Mouse (Mus musculus) midbrain, embryonic 11.5 days (tissue): ENCODE measurements around the gene Dnaaf2. TPM values are rescaled to one million over a fixed set of nuclear protein-coding genes. Genes with fewer than 3 reads are reported as not detected.
A peak's percentile ranks its signal among the peaks of the same experiment; 100 is the strongest.

Source experiments
- ATAC-seq: fragments of 200-750 bp; cut with Nextera tagmentation; 2 replicates; pipeline ENCODE4 v1.8.0; 2017; ENCODE audit warnings: moderate TSS enrichment, moderate library complexity; ENCODE audit not compliant: low FRiP score
- DNase-seq: peaks from one replicate; pipeline ENCODE4 v3.0.0; 2015; ENCODE audit warnings: low spot score; ENCODE audit errors: missing footprints
- H3K27ac ChIP-seq: fragments of 300-500 bp; sonication (generic); 2 replicates; pipeline ENCODE4 v1.5.1; 2014; ENCODE audit warnings: low read depth, low read length
- H3K27me3 ChIP-seq: fragments of 300-500 bp; sonication (generic); 2 replicates; pipeline ENCODE4 v1.6.1; 2014; ENCODE audit warnings: mild to moderate bottlenecking, low read length, moderate library complexity, mixed read lengths; ENCODE audit not compliant: control insufficient read depth, insufficient read depth
- H3K36me3 ChIP-seq: fragments of 300-500 bp; sonication (generic); 2 replicates; pipeline ENCODE4 v1.6.1; 2014; ENCODE audit warnings: mild to moderate bottlenecking, low read length, moderate library complexity, mixed read lengths; ENCODE audit not compliant: control insufficient read depth, insufficient read depth
- H3K4me1 ChIP-seq: fragments of 300-500 bp; sonication (generic); 2 replicates; pipeline ENCODE4 v1.6.1; 2014; ENCODE audit warnings: low read length; ENCODE audit not compliant: control insufficient read depth, insufficient read depth
- H3K4me2 ChIP-seq: fragments of 300-500 bp; sonication (generic); 2 replicates; pipeline ENCODE4 v1.6.1; 2014; ENCODE audit warnings: mild to moderate bottlenecking, moderate library complexity
- H3K4me3 ChIP-seq: fragments of 300-500 bp; sonication (generic); 2 replicates; pipeline ENCODE4 v1.5.1; 2014; ENCODE audit warnings: low read depth, low read length
- H3K9ac ChIP-seq: fragments of 300-500 bp; sonication (generic); 2 replicates; pipeline ENCODE4 v1.6.1; 2014; ENCODE audit warnings: low read length
- H3K9me3 ChIP-seq: fragments of 300-500 bp; sonication (generic); 2 replicates; pipeline ENCODE4 v1.6.1; 2016; ENCODE audit warnings: low read length; ENCODE audit not compliant: control insufficient read depth
- WGBS: fragments of 180-500 bp; shearing (Covaris S2); extraction: QIAGEN DNeasy Blood & Tissue Kit; methylation state at CpG from one replicate; pipeline ENCODE4 v1.1.7; 2014; 5-methylcytosine and 5-hydroxymethylcytosine counted together
- polyA plus RNA-seq: library from polyadenylated mRNA; unstranded; fragments of >200 nt; fragmentation: Nextera tagmentation; extraction: Ambion mirVana; gene quantifications from 2 replicates; pipeline ENCODE4 v1.2.1, GENCODE M21; 2014

Gene Dnaaf2
- polyA plus RNA-seq, 1 experiment from 2014 or later, result 13.3 TPM

DNA sequence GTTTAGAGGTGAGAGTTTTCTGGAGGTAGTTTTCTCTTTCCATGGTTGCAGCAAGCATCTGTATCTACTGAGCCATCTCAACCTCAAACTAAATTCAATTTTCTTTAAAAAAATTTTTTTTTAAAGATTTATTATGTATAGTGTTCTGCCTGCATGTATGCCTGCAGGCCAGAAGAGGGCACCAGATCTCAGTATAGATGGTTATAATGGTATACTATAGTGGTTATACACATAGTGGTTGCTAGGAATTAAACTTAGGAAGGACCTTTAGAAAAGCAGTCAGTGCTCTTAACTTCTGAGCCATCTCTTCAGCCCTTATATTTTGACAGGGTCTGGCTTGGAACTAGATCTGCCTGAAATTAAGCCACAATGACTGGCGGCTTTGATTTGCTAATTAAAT is 7.7 kb downstream of the Dnaaf2 start:
- Histone ChIP-seq H3K36me3 (0 out of 2 replicates have a peak, but pooled peaks cover 10% of the 10 kb centered on the region), H3K4me3 (no peak overlapping the region), H3K4me1 (peaks cover 5% of the 10 kb centered on the region; the same call in 1 of the 2 replicates), H3K27ac (no peak overlapping the region), H3K9ac (no peak overlapping the region), H3K27me3 (no peaks in the 10 kb centered on the region), H3K4me2 (no peak overlapping the region), H3K9me3 (no peaks in the 10 kb centered on the region)
- ATAC-seq (no peak), DNase-seq (peak; percentile 83)
- 97% methylated on average over 1 of the region's 1 CpGs for WGBS

DNA sequence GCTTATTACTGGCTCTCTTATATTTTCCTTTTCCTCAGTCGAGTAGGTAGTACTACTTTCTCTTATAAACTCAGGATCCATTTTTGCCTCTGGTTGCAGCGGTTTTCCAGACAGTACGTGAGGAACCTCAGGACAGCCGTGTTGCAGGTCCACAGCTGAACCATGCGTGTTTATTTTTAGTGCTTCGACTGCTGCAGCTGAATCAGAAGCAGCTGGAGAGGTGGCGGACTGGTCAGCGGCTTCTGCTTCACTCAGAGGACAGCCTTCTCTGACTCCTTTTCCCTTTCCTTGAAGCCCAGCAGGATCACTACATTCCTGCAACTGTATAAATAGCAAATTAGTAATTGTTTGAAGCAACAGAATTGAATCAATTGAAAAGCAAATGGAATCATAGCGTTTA is 8.2 kb downstream of the Dnaaf2 start:
- H3K4me1 ChIP-seq, result peaks cover 10% of the 10 kb centered on the region
- H3K9ac ChIP-seq, result no peak overlapping the region
- 87% methylated on average over 9 of the region's 9 CpGs for WGBS
- H3K4me2 ChIP-seq, result no peak overlapping the region
- H3K4me3 ChIP-seq, result no peak overlapping the region
- DNase-seq, result peak; percentile 37
- H3K27ac ChIP-seq, result no peak overlapping the region
- H3K9me3 ChIP-seq, result no peaks in the 10 kb centered on the region
- no peak for ATAC-seq
- H3K27me3 ChIP-seq, result no peaks in the 10 kb centered on the region
- 0 out of 2 replicates have a peak, but pooled peaks cover 10% of the 10 kb centered on the region for H3K36me3 ChIP-seq

DNA sequence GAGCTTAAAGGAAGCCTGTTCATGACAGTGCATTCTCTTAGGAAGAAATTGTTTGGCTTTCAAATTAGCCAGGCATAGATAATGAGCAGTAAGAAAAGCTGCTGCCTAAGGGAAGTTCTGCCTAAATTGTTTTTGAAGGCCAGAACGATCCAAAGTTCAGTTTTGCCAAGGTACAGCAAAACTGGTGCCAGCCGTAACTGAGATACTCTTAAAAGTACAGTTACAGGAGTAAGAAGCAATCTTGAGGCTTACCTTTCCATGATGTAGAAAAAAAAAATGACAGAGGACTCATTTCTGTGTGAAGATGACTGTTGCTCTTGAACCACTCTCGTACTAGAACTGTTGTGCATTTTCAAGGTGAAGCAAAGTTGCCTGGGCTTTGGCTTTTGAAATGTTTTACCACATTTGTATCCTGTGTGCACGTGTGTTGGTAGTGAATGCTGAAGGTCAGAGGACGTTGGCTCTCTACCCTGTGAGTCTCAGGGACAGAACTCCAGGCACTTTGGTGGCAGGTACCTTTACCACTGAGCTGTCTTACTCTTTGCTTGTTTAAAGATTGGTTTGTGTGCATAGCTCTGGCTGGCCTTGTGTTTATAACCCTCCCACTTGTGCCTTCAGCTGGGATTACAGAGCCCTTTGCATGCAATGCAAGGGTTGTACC is 11.3 kb downstream of the Dnaaf2 start:
- Histone ChIP-seq H3K4me2 (no peak overlapping the region), H3K27ac (no peak overlapping the region), H3K9ac (no peak overlapping the region), H3K36me3 (peaks cover 12% of the 10 kb centered on the region; the same call in 1 of the 2 replicates), H3K9me3 (no peaks in the 10 kb centered on the region), H3K27me3 (no peaks in the 10 kb centered on the region), H3K4me1 (peaks cover 16% of the 10 kb centered on the region), H3K4me3 (no peak overlapping the region)
- ATAC-seq, result no peak
- peak; percentile 82 for DNase-seq
- WGBS, result 75% methylated on average over 5 of the region's 5 CpGs

DNA sequence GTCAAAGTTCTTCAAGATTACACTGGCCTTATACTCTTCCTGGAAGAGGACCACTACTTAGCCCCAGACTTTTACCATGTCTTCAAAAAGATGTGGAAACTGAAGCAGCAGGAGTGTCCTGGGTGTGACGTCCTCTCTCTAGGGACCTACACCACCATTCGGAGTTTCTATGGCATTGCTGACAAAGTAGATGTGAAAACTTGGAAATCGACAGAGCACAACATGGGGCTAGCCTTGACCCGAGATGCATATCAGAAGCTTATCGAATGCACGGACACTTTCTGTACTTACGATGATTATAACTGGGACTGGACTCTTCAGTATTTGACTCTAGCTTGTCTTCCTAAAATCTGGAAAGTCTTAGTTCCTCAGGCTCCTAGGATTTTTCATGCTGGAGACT is 12.9 kb downstream of the Dnaaf2 start:
- H3K27ac ChIP-seq, result no peak overlapping the region
- WGBS, result 78% methylated on average over 7 of the region's 7 CpGs
- H3K4me2 ChIP-seq, result peak overlapping the region; percentile 98
- DNase-seq (peak; percentile 87), ATAC-seq (no peak)
- H3K27me3 ChIP-seq, result no peaks in the 10 kb centered on the region
- peaks cover 16% of the 10 kb centered on the region for H3K4me1 ChIP-seq
- H3K4me3 ChIP-seq, result peak overlapping the region; percentile 89
- no peaks in the 10 kb centered on the region for H3K9me3 ChIP-seq
- H3K36me3 ChIP-seq, result peaks cover 7% of the 10 kb centered on the region; the same call in 1 of the 2 replicates
- H3K9ac ChIP-seq, result peak overlapping the region; percentile 92

DNA sequence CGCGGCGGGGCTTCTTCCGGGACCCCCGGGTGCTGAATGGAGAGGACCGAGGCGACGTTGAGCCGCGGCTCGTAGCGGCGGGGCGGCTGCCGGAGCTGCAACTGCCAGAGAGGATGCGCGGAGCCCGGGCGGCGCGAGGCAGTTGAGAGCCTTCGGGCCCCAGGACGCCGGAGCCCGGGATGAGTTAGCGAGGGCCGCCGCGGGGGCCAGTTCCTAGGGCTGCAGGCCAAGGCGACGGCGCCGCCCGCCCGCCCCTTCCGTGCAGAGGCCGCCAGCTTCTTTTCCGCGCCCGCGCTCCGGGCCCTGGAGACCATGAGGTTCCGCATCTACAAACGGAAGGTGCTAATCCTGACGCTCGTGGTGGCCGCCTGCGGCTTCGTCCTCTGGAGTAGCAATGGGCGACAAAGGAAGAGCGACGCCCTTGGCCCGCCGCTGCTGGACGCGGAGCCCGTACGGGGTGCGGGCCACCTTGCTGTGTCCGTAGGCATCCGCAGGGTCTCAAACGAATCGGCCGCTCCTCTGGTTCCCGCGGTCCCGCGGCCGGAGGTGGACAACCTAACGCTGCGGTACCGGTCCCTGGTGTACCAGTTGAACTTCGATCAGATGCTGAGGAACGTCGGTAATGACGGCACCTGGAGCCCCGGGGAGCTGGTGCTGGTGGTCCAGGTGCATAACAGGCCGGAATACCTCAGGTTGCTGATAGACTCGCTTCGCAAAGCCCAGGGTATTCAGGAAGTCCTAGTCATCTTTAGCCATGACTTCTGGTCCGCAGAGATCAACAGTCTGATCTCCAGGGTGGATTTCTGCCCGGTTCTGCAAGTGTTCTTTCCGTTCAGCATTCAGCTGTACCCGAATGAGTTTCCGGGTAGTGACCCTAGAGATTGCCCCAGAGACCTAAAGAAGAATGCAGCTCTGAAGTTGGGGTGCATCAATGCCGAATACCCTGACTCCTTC is 13.6 kb downstream of the Dnaaf2 start:
- no peaks in the 10 kb centered on the region for H3K27me3 ChIP-seq
- H3K27ac ChIP-seq, result peak overlapping the region; percentile 80
- ATAC-seq, result peak; percentile 75
- peak; percentile 95 for DNase-seq
- H3K9me3 ChIP-seq, result no peaks in the 10 kb centered on the region
- H3K36me3 ChIP-seq, result peaks cover 6% of the 10 kb centered on the region; the same call in 1 of the 2 replicates
- H3K4me1 ChIP-seq, result peaks cover 16% of the 10 kb centered on the region
- H3K4me3 ChIP-seq, result peak overlapping the region; percentile 89
- 3% methylated on average over 75 of the region's 86 CpGs for WGBS
- peak overlapping the region; percentile 98 for H3K4me2 ChIP-seq
- peak overlapping the region; percentile 92 for H3K9ac ChIP-seq

DNA sequence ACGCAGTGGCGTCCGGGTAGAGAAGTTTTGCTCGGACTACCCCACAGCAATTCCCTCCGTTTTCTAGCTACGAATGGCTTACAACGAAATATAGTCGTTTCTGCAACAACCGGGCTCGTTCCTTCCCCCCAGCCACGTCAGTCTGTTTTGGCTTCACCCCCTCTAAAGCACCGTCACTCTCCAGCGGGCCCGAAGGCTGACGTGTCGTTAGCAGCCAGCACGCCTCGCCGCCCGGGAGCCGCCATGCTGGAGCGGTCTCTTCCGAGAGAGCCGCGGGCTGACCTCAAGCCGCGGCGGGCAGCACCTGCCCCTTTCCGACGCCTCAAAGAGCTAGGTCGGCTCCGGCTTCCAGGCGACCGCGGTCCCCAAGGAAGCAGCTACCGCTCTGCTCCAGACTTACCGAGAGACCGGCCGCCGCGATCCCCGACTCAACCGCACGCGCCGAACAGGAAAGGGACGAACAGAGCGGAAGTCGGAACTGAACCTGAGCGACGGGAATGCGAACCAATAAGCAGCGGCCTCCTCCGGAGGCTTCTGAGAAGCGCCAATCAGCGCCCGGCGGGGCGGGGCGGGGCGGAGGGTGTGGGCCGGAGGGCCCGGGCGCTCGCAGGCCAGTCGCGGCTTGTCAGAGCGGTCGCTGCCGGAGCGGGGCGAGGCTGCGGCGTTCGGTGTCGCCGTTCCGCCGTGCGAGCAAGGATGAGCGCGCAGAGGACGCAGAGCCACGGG is 14.5 kb downstream of the Dnaaf2 start, which contains the start of the genes Rpl36al and Mgat2:
TSS of gene Rpl36al (minus strand) at position 501 of the 726 bp plus-strand sequence.
TSS of gene Mgat2 (plus strand) at position 575 of the 726 bp plus-strand sequence.
- H3K4me3 ChIP-seq, result peak within 1 kb of the TSS; percentile 89
- H3K27me3 ChIP-seq, result no peaks in the 10 kb centered on the region
- no peaks in the 10 kb centered on the region for H3K9me3 ChIP-seq
- ATAC-seq (peak; percentile 100), DNase-seq (peak; percentile 100)
- H3K27ac ChIP-seq, result peak within 1 kb of the TSS; percentile 80
- H3K4me1 ChIP-seq, result peaks cover 16% of the 10 kb centered on the region
- H3K4me2 ChIP-seq, result peak within 1 kb of the TSS; percentile 98
- peaks cover 6% of the 10 kb centered on the region; the same call in 1 of the 2 replicates for H3K36me3 ChIP-seq
- under 1% methylated on average over 84 of the region's 84 CpGs for WGBS
- H3K9ac ChIP-seq, result peak within 1 kb of the TSS; percentile 92

DNA sequence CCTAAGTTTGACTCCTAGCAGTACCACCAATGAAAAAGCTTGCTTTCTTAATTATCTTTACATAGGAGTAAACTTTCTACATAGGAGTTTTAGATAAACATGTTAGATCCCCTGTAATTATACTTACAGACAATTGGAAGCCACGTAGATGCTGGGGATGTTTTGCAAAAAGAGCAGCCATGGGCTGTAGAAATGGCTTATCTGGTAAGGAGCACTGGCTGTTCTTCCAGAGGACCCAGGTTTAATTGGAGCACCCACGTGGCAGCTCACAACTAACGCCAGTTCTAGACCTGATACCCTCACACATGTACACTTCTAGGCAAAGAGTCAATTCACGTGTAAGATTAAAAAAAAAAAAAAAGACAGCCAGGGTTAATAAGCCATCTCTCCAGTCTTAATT is 16.4 kb downstream of the Dnaaf2 start:
- DNase-seq (peak; percentile 77), ATAC-seq (no peak)
- WGBS, result 84% methylated on average over 4 of the region's 4 CpGs
- H3K27me3 ChIP-seq, result no peaks in the 10 kb centered on the region
- peaks cover 13% of the 10 kb centered on the region for H3K4me1 ChIP-seq
- H3K9me3 ChIP-seq, result no peaks in the 10 kb centered on the region
- no peak overlapping the region for H3K4me3 ChIP-seq
- H3K36me3 ChIP-seq, result peaks cover 2% of the 10 kb centered on the region; the same call in 1 of the 2 replicates
- H3K4me2 ChIP-seq, result no peak overlapping the region
- no peak overlapping the region for H3K27ac ChIP-seq
- H3K9ac ChIP-seq, result no peak overlapping the region

DNA sequence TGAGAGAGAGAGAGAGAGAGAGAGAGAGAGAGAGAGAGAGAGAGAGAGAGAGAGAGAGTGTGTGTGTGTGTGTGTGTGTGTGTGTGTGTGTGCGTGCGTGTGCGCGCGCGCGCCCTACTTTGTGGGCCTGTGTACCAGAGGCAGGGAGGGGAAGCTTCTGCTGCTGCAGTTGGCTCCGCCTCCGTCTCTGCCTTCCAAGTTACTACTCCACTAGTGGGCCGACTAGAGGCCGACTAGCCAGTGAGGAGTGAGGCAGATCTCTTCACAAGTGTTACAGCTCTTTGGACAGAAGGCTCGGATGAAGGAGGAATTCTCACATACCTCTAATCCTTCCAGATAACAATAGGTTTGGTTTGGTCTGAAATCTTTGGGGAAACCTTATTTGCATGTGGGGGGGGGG is 18.9 kb downstream of the Dnaaf2 start:
- no peak overlapping the region for H3K4me2 ChIP-seq
- ATAC-seq, result no peak
- H3K27ac ChIP-seq, result no peak overlapping the region
- H3K36me3 ChIP-seq, result peaks cover 6% of the 10 kb centered on the region; the same call in 1 of the 2 replicates
- peak; percentile 19 for DNase-seq
- peaks cover 2% of the 10 kb centered on the region; the same call in 1 of the 2 replicates for H3K4me1 ChIP-seq
- H3K27me3 ChIP-seq, result no peaks in the 10 kb centered on the region
- H3K4me3 ChIP-seq, result no peak overlapping the region
- no peak overlapping the region for H3K9ac ChIP-seq
- no peaks in the 10 kb centered on the region for H3K9me3 ChIP-seq
- WGBS, result 69% methylated on average over 12 of the region's 12 CpGs
